Mouse (Mus musculus): ENCODE results near the gene Adra1b. TPM values are rescaled to one million over a fixed set of nuclear protein-coding genes. Genes with fewer than 3 reads are reported as not detected.

The Adra1b gene
- polyA plus RNA-seq, 1 experiment from 2014 or later, result 1.1 TPM

DNA sequence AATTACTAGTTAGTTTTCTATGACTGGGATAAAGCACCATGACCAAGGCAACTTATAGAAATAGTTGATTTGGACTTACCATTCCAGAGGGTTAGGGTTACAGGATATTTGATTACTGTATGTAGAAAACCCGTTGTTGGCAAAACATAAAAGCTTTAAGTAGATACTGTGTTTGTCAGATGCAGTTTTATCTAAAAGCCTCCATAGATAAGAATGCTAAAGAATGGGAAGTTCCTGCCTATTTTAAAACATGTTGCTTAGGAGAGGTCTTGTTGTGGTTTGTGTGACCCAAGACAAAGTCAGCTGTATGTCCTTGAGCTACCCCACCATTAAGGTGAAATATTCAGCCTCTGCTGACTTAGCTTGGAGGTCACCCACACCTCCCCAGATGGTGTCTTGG lies 146.4 kb downstream of the Adra1b start:
- WGBS, result 63% methylated on average over 1 of the region's 1 CpGs
- Histone ChIP-seq H3K9ac (no peak overlapping the region), H3K36me3 (no peaks in the 10 kb centered on the region), H3K4me3 (no peak overlapping the region), H3K4me1 (no peaks in the 10 kb centered on the region), H3K27ac (no peak overlapping the region), H3K27me3 (no peaks in the 10 kb centered on the region), H3K9me3 (no peaks in the 10 kb centered on the region), H3K4me2 (no peak overlapping the region)
- ATAC-seq (ENCODE audit: insufficient number of reproducible peaks, low FRiP score, low TSS enrichment, low read depth), result no peak

DNA sequence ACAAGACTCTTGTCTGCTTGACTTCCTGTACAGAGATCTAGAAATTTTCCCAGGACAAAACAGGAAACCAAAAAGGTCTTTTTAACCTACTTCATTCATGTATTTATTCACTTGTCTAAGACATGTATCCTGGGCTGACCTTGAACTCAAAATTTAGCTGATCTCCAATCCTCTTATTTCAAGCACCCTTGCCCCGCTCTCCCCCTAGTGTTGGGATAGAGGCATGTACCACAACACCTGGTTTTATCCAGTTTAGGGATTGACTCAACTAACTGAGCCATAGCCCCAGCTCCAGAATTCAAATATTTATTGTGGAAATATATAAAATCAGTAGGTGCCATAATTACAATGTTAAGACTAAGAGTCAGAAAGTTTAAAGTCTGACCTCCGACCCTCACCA lies 149.5 kb downstream of the Adra1b start:
- Histone ChIP-seq H3K27ac (no peak overlapping the region), H3K9ac (no peak overlapping the region), H3K4me3 (no peak overlapping the region), H3K27me3 (no peaks in the 10 kb centered on the region), H3K4me2 (no peak overlapping the region), H3K9me3 (no peaks in the 10 kb centered on the region), H3K4me1 (peaks cover 8% of the 10 kb centered on the region), H3K36me3 (no peaks in the 10 kb centered on the region)
- ATAC-seq (ENCODE audit: insufficient number of reproducible peaks, low FRiP score, low TSS enrichment, low read depth), result no peak
- 70% methylated on average over 2 of the region's 2 CpGs for WGBS

DNA sequence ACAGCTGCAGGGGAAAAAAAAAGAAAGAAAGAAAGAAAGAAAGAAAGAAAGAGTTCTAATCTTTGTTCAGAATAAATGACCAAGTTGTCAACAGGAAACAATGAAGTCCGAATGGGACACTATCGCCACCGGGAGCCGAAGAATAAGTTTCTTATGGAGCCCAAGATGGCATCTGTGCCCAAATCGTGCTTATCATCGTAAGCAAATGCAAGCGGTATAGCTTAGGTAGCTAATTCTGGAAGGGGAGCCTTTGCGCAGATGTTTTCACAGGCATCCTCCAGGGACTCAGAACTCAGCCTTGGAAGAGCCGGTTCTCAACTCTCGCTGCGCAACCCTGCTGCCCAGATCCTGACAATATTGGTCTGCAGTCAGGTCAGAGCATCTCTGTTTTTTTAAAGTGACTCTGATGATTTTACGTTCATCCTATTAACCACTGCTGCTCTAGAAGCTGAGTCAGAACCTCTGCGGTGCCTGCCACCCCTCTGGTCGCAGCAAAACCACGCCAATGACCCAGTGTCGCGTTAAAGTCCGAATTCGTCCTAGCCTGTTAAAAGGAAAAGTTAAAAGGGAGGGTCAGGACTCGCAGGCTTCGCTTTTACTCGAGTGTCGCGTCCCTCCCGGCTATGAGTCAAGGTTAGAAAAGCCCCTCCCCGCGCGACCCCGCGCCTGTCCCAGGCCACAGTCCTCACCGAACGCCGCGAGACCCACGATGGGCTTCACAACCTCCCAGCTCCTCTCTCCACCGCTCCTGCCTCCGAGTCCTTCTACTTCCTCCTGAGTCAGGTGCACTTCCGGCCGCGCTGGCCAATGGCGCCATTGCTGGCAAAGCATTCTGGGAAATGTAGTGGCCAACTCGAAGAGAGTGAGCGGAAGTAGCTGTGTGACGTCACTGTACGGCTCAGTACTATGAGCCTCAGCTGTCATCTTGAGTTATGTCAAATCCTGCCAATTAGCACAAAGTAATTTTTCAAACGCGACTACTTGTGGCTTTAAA lies 153.5 kb downstream of the Adra1b start, which contains the start of gene Ttc1:
TSS of gene Ttc1 (minus strand) at position 776 of the 994 bp plus-strand sequence.
- Histone ChIP-seq H3K9me3 (no peaks in the 10 kb centered on the region), H3K27me3 (no peaks in the 10 kb centered on the region), H3K27ac (peak within 1 kb of the TSS; percentile 74), H3K4me3 (peak within 1 kb of the TSS; percentile 86), H3K4me2 (peak within 1 kb of the TSS; percentile 87), H3K9ac (peak within 1 kb of the TSS; percentile 63), H3K4me1 (peaks cover 10% of the 10 kb centered on the region), H3K36me3 (peaks cover 24% of the 10 kb centered on the region)
- peak; percentile 98 for ATAC-seq (ENCODE audit: insufficient number of reproducible peaks, low FRiP score, low TSS enrichment, low read depth)
- WGBS, result 2% methylated on average over 47 of the region's 47 CpGs

DNA sequence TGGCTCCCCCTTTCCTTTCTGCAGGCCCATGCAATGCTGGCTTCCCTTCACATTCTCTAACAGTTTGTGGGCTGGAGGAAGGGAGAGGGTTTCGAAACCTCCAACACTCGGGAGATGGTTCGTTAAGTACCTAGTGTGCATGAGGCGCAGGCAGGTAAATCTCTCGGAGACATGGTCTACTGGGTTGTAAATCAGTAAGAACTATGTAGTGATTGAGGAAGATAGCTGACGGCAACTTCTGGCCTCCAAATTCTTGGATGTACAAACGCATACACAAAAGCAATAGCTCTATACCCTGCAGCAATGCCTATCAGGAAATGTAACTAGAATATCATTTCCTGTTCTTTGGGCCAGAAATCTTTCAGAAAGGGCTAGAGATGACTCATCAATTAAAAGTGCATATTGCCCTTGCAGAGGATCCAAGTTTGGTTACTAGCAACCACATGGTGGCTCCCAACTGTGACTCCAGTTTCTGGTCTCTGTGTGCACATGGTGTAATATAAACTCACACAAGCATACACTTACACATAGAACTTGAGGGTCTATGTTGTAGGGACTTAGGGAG lies 172.2 kb downstream of the Adra1b start:
- no peak overlapping the region for H3K9ac ChIP-seq
- no peak overlapping the region for H3K4me2 ChIP-seq
- no peak overlapping the region for H3K4me3 ChIP-seq
- no peaks in the 10 kb centered on the region for H3K9me3 ChIP-seq
- peaks cover 50% of the 10 kb centered on the region for H3K36me3 ChIP-seq
- no peak for ATAC-seq (ENCODE audit: insufficient number of reproducible peaks, low FRiP score, low TSS enrichment, low read depth)
- no peaks in the 10 kb centered on the region for H3K4me1 ChIP-seq
- WGBS, result 64% methylated on average over 7 of the region's 7 CpGs
- H3K27me3 ChIP-seq, result no peaks in the 10 kb centered on the region
- no peak overlapping the region for H3K27ac ChIP-seq

DNA sequence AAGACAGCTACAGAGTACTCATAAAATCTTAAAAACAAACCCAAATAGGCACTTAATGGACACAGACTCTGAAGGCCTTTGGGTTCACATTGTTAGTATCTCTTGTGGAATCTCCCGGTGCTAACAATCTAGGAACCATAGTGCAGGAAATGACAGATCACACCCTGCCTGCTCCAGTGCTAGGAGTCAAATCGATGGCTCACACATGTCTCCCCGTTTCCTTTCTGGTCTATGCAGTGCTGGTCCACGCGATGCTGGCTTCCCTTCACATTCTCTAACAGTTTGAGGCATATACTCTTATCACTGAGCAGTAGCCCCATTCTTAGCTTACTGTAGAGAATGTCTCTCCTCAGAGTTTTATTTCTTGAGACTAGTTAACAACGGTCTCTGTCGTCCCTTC lies 173.2 kb downstream of the Adra1b start:
- peaks cover 40% of the 10 kb centered on the region for H3K36me3 ChIP-seq
- no peak overlapping the region for H3K9ac ChIP-seq
- no peak overlapping the region for H3K4me2 ChIP-seq
- no peak for ATAC-seq (ENCODE audit: insufficient number of reproducible peaks, low FRiP score, low TSS enrichment, low read depth)
- no peaks in the 10 kb centered on the region for H3K4me1 ChIP-seq
- no peaks in the 10 kb centered on the region for H3K27me3 ChIP-seq
- no peak overlapping the region for H3K4me3 ChIP-seq
- 77% methylated on average over 7 of the region's 7 CpGs for WGBS
- H3K27ac ChIP-seq, result no peak overlapping the region
- H3K9me3 ChIP-seq, result no peaks in the 10 kb centered on the region

Other genes with a start within 250 kb of the Adra1b start
- gene Pwwp2a, start 219.2 kb downstream of the Adra1b start, polyA plus RNA-seq (2015; fragmentation: Nextera tagmentation; extraction: Ambion mirVana), result 14.5 and 22.7 TPM in 2 replicates
- gene Ttc1, start 153.2 kb downstream of the Adra1b start, polyA plus RNA-seq (2015; fragmentation: Nextera tagmentation; extraction: Ambion mirVana), result 65.8 and 68.1 TPM in 2 replicates

Data from limb, embryonic 15.5 days (tissue).